Mouse (Mus musculus) cerebellum, adult 2 months (tissue): ENCODE measurements around the gene Slc25a51. TPM values are rescaled to one million over a fixed set of nuclear protein-coding genes. Genes with fewer than 3 reads are reported as not detected.

Experiments
- DNase-seq, 2 experiments: peaks; one replicate each; pipeline ENCODE4 v3.0.0; 2021
- H3K27ac ChIP-seq: fragments of 200-500 bp; 2 replicates; pipeline ENCODE4 v1.5.1; 2012; ENCODE audit warnings: low read length, control low read depth, inconsistent platforms; ENCODE audit not compliant: insufficient read depth
- H3K27me3 ChIP-seq: fragments of 200-500 bp; 2 replicates; pipeline ENCODE4 v1.6.1; 2012; ENCODE audit warnings: inconsistent platforms, mild to moderate bottlenecking, low read length, moderate library complexity; ENCODE audit not compliant: control insufficient read depth, insufficient read depth
- H3K4me1 ChIP-seq: fragments of 200-500 bp; 2 replicates; pipeline ENCODE4 v1.6.1; 2011; ENCODE audit warnings: low read length; ENCODE audit not compliant: control insufficient read depth, insufficient read depth
- H3K4me3 ChIP-seq: fragments of 200-500 bp; replicated peaks from 2 replicates; pipeline ENCODE3; 2011; ENCODE audit warnings: mild to moderate bottlenecking, low read depth, low read length, control low read depth; ENCODE audit not compliant: insufficient read depth
- CTCF ChIP-seq: fragments of 200-500 bp; IDR thresholded peaks from 2 replicates; pipeline ENCODE4 v1.5.1; 2011; ENCODE audit warnings: low read depth, mild to moderate bottlenecking, control low read depth, low read length, moderate library complexity, borderline replicate concordance; ENCODE audit not compliant: insufficient read depth
- POLR2A ChIP-seq: fragments of 200-500 bp; IDR thresholded peaks from 2 replicates; pipeline ENCODE4 v1.6.1; 2011; ENCODE audit warnings: low read length, control low read depth, borderline replicate concordance; ENCODE audit not compliant: insufficient read depth
- WGBS: fragments of 180-500 bp; shearing (Covaris S2); methylation state at CpG from one replicate; pipeline ENCODE4 v1.1.7; 2018; 5-methylcytosine and 5-hydroxymethylcytosine counted together
- polyA plus RNA-seq: library from polyadenylated mRNA; depleted of rRNA; stranded (reverse); fragments of >200 nt; gene quantifications from 2 replicates; pipeline ENCODE4 v1.2.3, GENCODE M21; 2012

The Slc25a51 gene
- polyA plus RNA-seq, 1 experiment, result 98.9 TPM

GRCm38 (mm10) chr4:45436383-45436913 is 27.9 kb upstream of the Slc25a51 start:
- TF ChIP-seq POLR2A (no peak), CTCF (no peak)
- Histone ChIP-seq H3K4me1 (peaks cover 6% of the 10 kb centered on the region), H3K27me3 (no peaks in the 10 kb centered on the region), H3K27ac (no peak overlapping the region), H3K4me3 (no peak overlapping the region)
- no peak for DNase-seq
- 52% methylated on average over 7 of the region's 7 CpGs for WGBS

DNA sequence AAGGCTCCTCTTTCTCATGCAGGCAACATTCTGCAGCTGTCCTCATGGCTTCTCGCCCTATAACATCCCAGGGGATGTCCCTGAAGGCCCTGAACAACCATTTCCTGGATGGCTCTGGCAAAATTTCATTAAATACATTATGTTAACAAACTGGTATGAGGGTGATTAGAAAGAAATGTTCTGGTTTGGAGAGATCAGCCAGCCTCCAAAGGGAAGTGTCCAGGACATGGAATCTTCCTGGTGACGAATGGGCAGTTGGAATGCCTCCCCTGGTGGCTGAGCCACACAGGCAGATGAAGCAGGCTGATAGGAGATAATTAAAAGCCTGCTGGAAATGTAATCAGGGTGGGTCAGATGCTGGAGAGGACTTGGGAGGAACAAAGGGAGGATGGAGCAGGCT is 27.3 kb upstream of the Slc25a51 start:
- H3K4me1 ChIP-seq, result peaks cover 11% of the 10 kb centered on the region
- H3K27me3 ChIP-seq, result no peaks in the 10 kb centered on the region
- no peak overlapping the region for H3K27ac ChIP-seq
- TF ChIP-seq CTCF, result no peak
- no peak for TF ChIP-seq POLR2A
- H3K4me3 ChIP-seq, result no peak overlapping the region
- DNase-seq, result no peak
- 63% methylated on average over 2 of the region's 2 CpGs for WGBS

GRCm38 (mm10) chr4:45434681-45435080 is 26.1 kb upstream of the Slc25a51 start:
- 61% methylated on average over 4 of the region's 4 CpGs for WGBS
- no peak for DNase-seq
- Histone ChIP-seq H3K27ac (no peak overlapping the region), H3K27me3 (no peaks in the 10 kb centered on the region), H3K4me1 (peaks cover 14% of the 10 kb centered on the region), H3K4me3 (no peak overlapping the region)
- no peak for TF ChIP-seq POLR2A
- TF ChIP-seq CTCF, result no peak

- H3K4me1 ChIP-seq, result peaks cover 20% of the 10 kb centered on the region
- H3K27ac ChIP-seq, result no peak overlapping the region
- TF ChIP-seq CTCF, result no peak
- TF ChIP-seq POLR2A, result no peak
- WGBS, result 51% methylated on average over 12 of the region's 12 CpGs
- H3K27me3 ChIP-seq, result no peaks in the 10 kb centered on the region
- DNase-seq, result no peak
- H3K4me3 ChIP-seq, result no peak overlapping the region
Observed at GRCm38 (mm10) chr4:45434071-45434470, 25.5 kb upstream of the Slc25a51 start.

DNA sequence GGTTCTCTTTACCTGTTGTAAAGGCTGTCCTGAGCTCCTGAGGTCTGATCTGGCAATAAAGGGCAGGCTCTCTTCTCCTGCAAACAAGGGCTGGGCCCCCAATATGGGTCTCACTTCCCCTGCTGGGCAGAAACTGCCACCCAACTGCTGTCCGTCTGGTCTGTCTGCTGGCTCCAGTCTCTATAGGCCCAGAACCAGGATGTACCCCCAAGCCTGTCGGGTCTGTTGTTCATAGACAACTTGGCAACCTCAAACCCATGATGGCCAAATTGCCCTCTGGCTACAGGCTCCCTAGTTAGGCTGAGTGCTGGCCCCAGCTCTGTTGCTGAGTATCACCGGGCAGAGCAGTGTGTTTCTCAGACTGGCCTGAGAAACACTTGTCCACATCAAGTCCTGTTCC is 23.2 kb upstream of the Slc25a51 start:
- Histone ChIP-seq H3K27me3 (no peaks in the 10 kb centered on the region; the same call in 1 of the 2 replicates), H3K27ac (no peak overlapping the region), H3K4me1 (peaks cover 20% of the 10 kb centered on the region), H3K4me3 (no peak overlapping the region)
- TF ChIP-seq POLR2A, result no peak
- TF ChIP-seq CTCF, result no peak
- 50% methylated on average over 3 of the region's 3 CpGs for WGBS
- DNase-seq, result peak; percentile 21 to 23

DNA sequence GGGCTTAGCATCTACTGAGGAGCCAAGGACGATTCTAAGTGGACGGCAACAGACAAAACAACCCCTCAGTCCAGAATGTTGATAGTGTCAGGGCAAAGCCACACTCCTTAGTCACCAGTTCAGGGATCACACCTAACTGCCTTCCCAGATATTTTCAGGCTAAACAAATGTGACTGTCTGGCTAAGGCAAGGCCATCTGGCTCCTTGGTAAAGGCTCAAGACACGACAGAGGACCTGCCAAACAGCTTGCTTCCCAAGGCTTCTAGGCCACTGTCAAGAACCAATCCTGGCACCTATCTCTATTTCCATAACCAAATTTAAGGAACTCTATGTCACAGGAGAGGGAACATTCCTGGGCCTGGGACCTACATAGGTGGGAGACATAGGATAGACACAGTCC is 22.8 kb upstream of the Slc25a51 start:
- TF ChIP-seq POLR2A (no peak), CTCF (no peak)
- Histone ChIP-seq H3K27me3 (no peaks in the 10 kb centered on the region; the same call in 1 of the 2 replicates), H3K4me3 (no peak overlapping the region), H3K27ac (no peak overlapping the region), H3K4me1 (peaks cover 20% of the 10 kb centered on the region)
- 37% methylated on average over 3 of the region's 3 CpGs for WGBS
- DNase-seq, result peak; percentile 60 to 80

GRCm38 (mm10) chr4:45429451-45429850 is 20.9 kb upstream of the Slc25a51 start:
- DNase-seq, result peak; percentile 33 to 58
- no peak overlapping the region for H3K4me3 ChIP-seq
- peaks cover 20% of the 10 kb centered on the region for H3K4me1 ChIP-seq
- TF ChIP-seq POLR2A (no peak), CTCF (no peak)
- 44% methylated on average over 7 of the region's 7 CpGs for WGBS
- H3K27me3 ChIP-seq, result no peaks in the 10 kb centered on the region; the same call in 1 of the 2 replicates
- H3K27ac ChIP-seq, result no peak overlapping the region

DNA sequence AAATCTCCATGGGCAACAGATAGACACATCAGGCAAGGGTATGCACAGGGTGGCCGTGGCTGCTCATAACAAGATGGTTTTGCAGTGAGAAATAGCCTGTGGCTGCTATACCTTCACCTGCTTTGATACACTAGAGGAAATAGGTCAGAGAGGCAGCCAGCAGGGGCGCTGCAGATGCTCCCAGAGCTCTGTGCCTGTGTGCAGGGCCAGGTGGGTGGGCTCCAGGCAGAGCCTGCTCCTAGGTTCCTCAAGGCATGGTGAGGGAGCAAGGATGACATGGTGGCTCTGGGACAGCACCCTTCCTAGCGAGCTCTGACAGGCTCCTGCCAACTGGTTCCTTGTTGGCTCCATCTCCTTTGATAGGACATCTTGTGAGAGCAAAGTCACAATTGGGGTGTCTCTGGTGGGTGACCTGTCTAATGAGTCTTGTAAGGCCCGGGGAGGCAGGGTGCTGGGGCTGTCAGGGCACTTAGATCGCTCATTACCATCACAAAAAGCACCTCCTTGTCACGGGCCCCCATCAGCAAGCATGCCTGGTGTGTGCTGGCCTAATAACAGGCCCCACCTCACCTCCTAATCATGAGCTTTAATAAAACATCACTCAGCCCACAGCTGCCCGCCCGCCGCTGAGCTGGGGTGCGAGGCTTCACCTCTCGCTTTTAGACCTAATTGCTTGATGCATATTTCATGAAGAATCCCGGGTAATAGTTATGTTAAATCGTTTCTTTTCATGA is 18.3 kb upstream of the Slc25a51 start:
- Histone ChIP-seq H3K27me3 (no peaks in the 10 kb centered on the region; the same call in 1 of the 2 replicates), H3K27ac (no peak overlapping the region), H3K4me1 (peaks cover 19% of the 10 kb centered on the region), H3K4me3 (no peak overlapping the region)
- DNase-seq, result no peak
- TF ChIP-seq POLR2A (no peak), CTCF (no peak)
- 90% methylated on average over 13 of the region's 13 CpGs for WGBS
